Mouse (Mus musculus): ENCODE results near the gene Traf3ip1. TPM values are rescaled to one million over a fixed set of nuclear protein-coding genes. Genes with fewer than 3 reads are reported as not detected.
A peak's percentile ranks its signal among the peaks of the same experiment; 100 is the strongest.
"Not testable (repeated sequence)": the region's sequence is repeated elsewhere in the genome, so short reads cannot be mapped to it uniquely, and the experiment has no call there.

The Traf3ip1 gene
- polyA plus RNA-seq, 1 experiment from 2014 or later: 3.6 TPM

- Histone ChIP-seq H3K4me2 (no peak overlapping the region), H3K4me3 (no peak overlapping the region), H3K27me3 (replicated peaks) (peaks cover 5% of the 10 kb centered on the region; the same call in 1 of the 2 replicates), H3K4me1 (no peaks in the 10 kb centered on the region), H3K36me3 (no peaks in the 10 kb centered on the region), H3K9ac (no peak overlapping the region), H3K27ac (no peak overlapping the region), H3K9me3 (replicated peaks) (no peaks in the 10 kb centered on the region)
- 60% methylated on average over 4 of the region's 4 CpGs for WGBS (ENCODE audit: insufficient replicate concordance)
- ATAC-seq: no peak
Observed at GRCm38 (mm10) chr1:91469888-91470419, 24.5 kb upstream of the Traf3ip1 start.

DNA sequence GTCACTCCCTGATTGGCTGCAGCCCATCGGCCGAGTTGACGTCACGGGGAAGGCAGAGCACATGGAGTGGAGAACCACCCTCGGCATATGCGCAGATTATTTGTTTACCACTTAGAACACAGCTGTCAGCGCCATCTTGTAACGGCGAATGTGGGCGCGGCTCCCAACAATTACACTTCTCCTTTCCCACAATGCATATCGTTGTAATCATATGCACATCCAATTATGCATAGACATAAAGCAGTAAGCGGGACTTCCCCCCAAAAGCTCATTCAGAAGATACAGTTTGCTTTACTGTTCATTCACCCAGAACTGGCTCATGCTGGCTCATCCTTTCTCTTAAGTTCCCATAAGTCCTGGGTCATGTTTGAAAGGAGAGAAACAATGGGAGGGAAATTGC is 16.3 kb upstream of the Traf3ip1 start:
- H3K4me1 ChIP-seq; H3K9me3 ChIP-seq (replicated peaks); H3K27me3 ChIP-seq (replicated peaks); H3K27ac ChIP-seq; H3K4me2 ChIP-seq; H3K4me3 ChIP-seq; ATAC-seq; H3K9ac ChIP-seq; H3K36me3 ChIP-seq: not testable (repeated sequence)
- 88% methylated on average over 13 of the region's 13 CpGs for WGBS (ENCODE audit: insufficient replicate concordance)

- Histone ChIP-seq H3K36me3 (no peaks in the 10 kb centered on the region), H3K9me3 (replicated peaks) (0 out of 2 replicates have a peak, but pooled peaks cover 5% of the 10 kb centered on the region), H3K4me1 (no peaks in the 10 kb centered on the region), H3K27me3 (replicated peaks) (no peaks in the 10 kb centered on the region), H3K4me3 (no peak overlapping the region), H3K4me2 (no peak overlapping the region), H3K27ac (no peak overlapping the region), H3K9ac (no peak overlapping the region)
- WGBS (ENCODE audit: insufficient replicate concordance): 67% methylated on average over 1 of the region's 1 CpGs
- ATAC-seq: no peak
Observed at GRCm38 (mm10) chr1:91478958-91479357, 15.5 kb upstream of the Traf3ip1 start.

GRCm38 (mm10) chr1:91482616-91483211 is 11.7 kb upstream of the Traf3ip1 start:
- no peak overlapping the region for H3K27ac ChIP-seq
- H3K9me3 ChIP-seq (replicated peaks): 0 out of 2 replicates have a peak, but pooled peaks cover 5% of the 10 kb centered on the region
- WGBS (ENCODE audit: insufficient replicate concordance): 54% methylated on average over 7 of the region's 7 CpGs
- no peak overlapping the region for H3K4me2 ChIP-seq
- peaks cover 7% of the 10 kb centered on the region; the same call in 1 of the 2 replicates for H3K27me3 ChIP-seq (replicated peaks)
- no peak for ATAC-seq
- H3K9ac ChIP-seq: no peak overlapping the region
- H3K4me1 ChIP-seq: no peaks in the 10 kb centered on the region
- no peak overlapping the region for H3K4me3 ChIP-seq
- no peaks in the 10 kb centered on the region for H3K36me3 ChIP-seq

DNA sequence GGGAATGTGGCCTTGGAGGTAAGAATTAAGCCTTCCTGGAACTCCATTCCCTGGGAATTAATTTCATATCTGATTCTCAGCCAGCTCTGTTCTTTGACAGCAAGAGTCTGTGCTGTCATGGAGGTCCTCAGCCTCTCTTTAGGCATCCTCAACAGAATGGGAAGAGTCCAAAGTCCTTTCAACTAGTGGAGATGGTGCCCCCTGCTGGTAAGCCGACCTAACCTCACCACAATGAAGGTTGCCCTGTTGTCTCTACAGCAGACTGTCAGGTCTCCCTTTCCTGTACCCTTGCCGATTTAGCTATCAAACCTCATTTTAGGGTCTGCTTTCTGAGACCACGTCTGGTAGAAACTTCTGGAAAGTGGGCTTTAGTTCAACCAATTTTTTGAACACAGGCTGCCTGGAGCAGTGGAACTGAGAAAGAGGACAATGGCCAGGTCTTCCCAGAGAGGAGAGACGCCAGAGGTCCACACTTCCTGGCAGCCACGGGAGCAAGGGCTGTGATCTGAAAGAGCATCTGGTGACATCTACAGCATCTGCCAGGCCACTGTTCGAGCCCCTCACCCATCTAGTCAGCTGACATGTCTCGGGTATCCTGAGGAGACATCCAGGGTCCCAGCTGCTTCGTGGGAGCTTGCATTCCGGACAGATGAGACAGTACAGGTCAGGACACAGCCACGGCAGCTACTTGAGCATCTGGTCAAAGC is 11.0 kb upstream of the Traf3ip1 start:
- H3K9ac ChIP-seq: no peak overlapping the region
- H3K9me3 ChIP-seq (replicated peaks): 0 out of 2 replicates have a peak, but pooled peaks cover 5% of the 10 kb centered on the region
- no peak overlapping the region for H3K27ac ChIP-seq
- no peak overlapping the region for H3K4me3 ChIP-seq
- no peak overlapping the region for H3K4me2 ChIP-seq
- 38% methylated on average over 10 of the region's 10 CpGs for WGBS (ENCODE audit: insufficient replicate concordance)
- H3K36me3 ChIP-seq: no peaks in the 10 kb centered on the region
- H3K27me3 ChIP-seq (replicated peaks): peaks cover 7% of the 10 kb centered on the region; the same call in 1 of the 2 replicates
- ATAC-seq: peak; percentile 59; the same call in 1 of the 2 replicates
- H3K4me1 ChIP-seq: no peaks in the 10 kb centered on the region

- no peaks in the 10 kb centered on the region for H3K4me1 ChIP-seq
- H3K9ac ChIP-seq: no peak overlapping the region
- H3K9me3 ChIP-seq (replicated peaks): 0 out of 2 replicates have a peak, but pooled peaks cover under 1% of the 10 kb centered on the region
- no peak overlapping the region for H3K27ac ChIP-seq
- H3K36me3 ChIP-seq: no peaks in the 10 kb centered on the region
- H3K27me3 ChIP-seq (replicated peaks): peaks cover 7% of the 10 kb centered on the region; the same call in 1 of the 2 replicates
- H3K4me3 ChIP-seq: no peak overlapping the region
- H3K4me2 ChIP-seq: no peak overlapping the region
- no peak for ATAC-seq
- WGBS (ENCODE audit: insufficient replicate concordance): 68% methylated on average over 5 of the region's 5 CpGs
Observed at GRCm38 (mm10) chr1:91484011-91484346, 10.5 kb upstream of the Traf3ip1 start.

GRCm38 (mm10) chr1:91485422-91485821 is 9.0 kb upstream of the Traf3ip1 start:
- no peak overlapping the region for H3K9ac ChIP-seq
- ATAC-seq: no peak
- no peaks in the 10 kb centered on the region for H3K4me1 ChIP-seq
- no peaks in the 10 kb centered on the region for H3K36me3 ChIP-seq
- H3K4me3 ChIP-seq: no peak overlapping the region
- H3K4me2 ChIP-seq: no peak overlapping the region
- H3K9me3 ChIP-seq (replicated peaks): no peaks in the 10 kb centered on the region
- H3K27me3 ChIP-seq (replicated peaks): peaks cover 7% of the 10 kb centered on the region; the same call in 1 of the 2 replicates
- WGBS (ENCODE audit: insufficient replicate concordance): 52% methylated on average over 3 of the region's 3 CpGs
- H3K27ac ChIP-seq: no peak overlapping the region

DNA sequence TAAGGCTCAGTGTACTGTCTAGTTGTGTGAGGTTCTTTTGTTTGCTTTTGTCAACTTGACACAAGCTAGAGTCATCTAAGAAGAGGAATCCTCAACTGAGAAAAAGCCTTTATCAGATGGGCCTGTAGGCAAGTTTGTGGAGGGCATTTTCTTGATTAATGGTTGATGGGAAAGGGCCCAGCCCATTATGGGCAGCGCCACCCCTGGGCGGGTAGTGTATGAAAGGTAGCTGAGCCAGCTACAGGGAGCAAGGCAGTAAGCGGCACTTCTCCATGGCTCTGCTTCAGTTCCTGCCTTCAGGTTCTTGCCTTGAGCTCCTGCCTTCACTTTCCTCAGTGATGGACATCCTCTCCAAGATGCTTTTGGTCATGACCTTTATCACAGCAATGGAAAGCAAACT is 8.3 kb upstream of the Traf3ip1 start:
- H3K27me3 ChIP-seq (replicated peaks): peaks cover 7% of the 10 kb centered on the region; the same call in 1 of the 2 replicates
- no peak overlapping the region for H3K4me2 ChIP-seq
- no peaks in the 10 kb centered on the region for H3K36me3 ChIP-seq
- no peak overlapping the region for H3K9ac ChIP-seq
- no peaks in the 10 kb centered on the region for H3K9me3 ChIP-seq (replicated peaks)
- H3K27ac ChIP-seq: no peak overlapping the region
- H3K4me1 ChIP-seq: no peaks in the 10 kb centered on the region
- H3K4me3 ChIP-seq: no peak overlapping the region
- no peak for ATAC-seq
- 69% methylated on average over 3 of the region's 3 CpGs for WGBS (ENCODE audit: insufficient replicate concordance)

DNA sequence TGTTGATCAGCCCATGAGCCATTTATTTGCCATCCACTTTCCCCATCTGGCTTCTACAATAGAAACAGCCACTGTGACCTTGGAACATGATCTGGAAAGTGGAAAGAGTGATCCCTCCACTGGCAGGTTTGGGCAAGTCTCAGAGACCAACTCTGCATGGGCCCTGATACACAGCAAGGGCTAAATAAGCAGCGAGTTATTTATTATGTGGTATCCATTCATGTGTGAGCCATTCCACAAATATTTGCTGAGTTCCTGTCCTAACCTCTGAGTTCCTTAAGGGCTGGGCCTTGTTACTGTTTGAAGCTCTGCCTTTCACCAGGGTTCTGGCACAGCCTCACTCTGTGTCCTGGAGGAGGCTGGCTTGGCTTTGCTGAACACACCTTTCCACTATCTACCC is 4.1 kb upstream of the Traf3ip1 start:
- Histone ChIP-seq H3K4me3 (no peak overlapping the region), H3K9me3 (replicated peaks) (no peaks in the 10 kb centered on the region), H3K9ac (no peak overlapping the region), H3K27me3 (replicated peaks) (peaks cover 26% of the 10 kb centered on the region), H3K4me1 (peaks cover 10% of the 10 kb centered on the region), H3K27ac (no peak overlapping the region), H3K36me3 (no peaks in the 10 kb centered on the region), H3K4me2 (no peak overlapping the region)
- no peak for ATAC-seq
- 35% methylated on average over 1 of the region's 1 CpGs for WGBS (ENCODE audit: insufficient replicate concordance)

DNA sequence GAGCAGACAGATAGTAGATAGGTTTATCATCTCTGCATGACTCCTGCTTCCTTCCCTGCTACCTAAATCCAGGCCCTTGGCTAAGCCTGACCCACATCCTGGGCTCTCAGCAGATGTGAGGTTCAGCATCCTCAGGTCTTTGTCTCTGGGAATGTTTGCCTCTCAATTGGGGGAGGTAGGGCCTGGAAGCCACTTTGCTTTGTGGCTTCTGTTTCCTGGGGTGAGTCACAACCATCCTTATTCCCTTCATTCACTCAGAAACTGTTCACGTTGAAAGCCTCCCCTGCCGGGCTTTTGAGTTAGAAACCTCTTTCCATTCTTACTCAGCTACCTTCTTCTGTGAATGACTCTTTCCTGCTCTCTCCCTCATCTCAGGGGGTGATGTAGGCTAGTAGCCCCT is 1.7 kb upstream of the Traf3ip1 start:
- no peaks in the 10 kb centered on the region for H3K36me3 ChIP-seq
- no peak overlapping the region for H3K27ac ChIP-seq
- H3K9me3 ChIP-seq (replicated peaks): no peaks in the 10 kb centered on the region
- H3K4me1 ChIP-seq: peaks cover 19% of the 10 kb centered on the region
- no peak overlapping the region for H3K4me3 ChIP-seq
- H3K4me2 ChIP-seq: no peak overlapping the region
- 23% methylated on average over 2 of the region's 2 CpGs for WGBS (ENCODE audit: insufficient replicate concordance)
- H3K27me3 ChIP-seq (replicated peaks): peaks cover 18% of the 10 kb centered on the region
- no peak overlapping the region for H3K9ac ChIP-seq
- ATAC-seq: no peak

DNA sequence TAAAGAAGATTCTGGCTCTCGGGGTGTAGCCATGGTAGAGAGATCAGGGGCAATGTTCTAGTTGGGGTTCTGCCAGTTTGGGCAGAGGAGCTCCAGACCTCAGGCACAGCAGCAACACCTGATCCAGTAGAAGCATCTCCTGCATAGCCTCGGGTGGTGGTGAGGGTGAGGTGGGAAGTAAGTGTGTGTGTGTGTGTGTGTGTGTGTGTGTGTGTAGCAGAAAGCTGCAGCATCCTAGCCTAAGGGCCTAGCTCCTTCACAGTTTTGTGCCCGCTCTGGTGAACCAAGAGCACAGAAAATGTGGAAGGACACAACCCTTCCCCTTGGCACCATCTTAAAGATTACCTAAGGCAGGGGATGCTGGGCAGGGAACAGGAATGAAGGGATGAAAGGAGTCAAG is 509 bp upstream of the Traf3ip1 start:
- Histone ChIP-seq H3K27me3 (replicated peaks) (peaks cover 18% of the 10 kb centered on the region), H3K4me2 (peak overlapping the region; percentile 92), H3K36me3 (no peaks in the 10 kb centered on the region), H3K9ac (no peak overlapping the region), H3K9me3 (replicated peaks) (no peaks in the 10 kb centered on the region), H3K4me1 (peaks cover 19% of the 10 kb centered on the region), H3K4me3 (peak overlapping the region; percentile 85), H3K27ac (no peak overlapping the region)
- no peak for ATAC-seq
- WGBS (ENCODE audit: insufficient replicate concordance): 26% methylated on average over 3 of the region's 3 CpGs

DNA sequence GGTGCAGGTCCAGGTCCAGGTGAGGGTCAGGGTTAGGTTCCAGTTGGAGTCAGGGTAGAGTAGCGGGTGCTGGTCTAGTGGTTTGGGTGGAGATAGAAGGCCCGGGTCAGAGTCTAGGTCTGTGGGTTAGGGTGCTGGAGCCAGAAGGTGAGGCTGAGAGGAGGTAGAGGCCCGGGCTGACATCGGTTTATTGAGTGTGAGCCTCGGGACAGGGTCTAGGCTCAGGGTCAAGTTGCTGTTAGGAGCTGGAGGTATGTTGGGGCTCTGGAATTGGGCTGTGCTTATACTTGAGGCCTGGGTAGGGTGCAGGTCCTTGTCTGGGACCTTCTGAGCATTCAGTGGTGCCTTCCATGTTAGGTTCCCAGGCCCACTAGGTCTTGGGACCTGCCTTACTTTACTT is 874 bp downstream of the Traf3ip1 start:
- no peak for ATAC-seq
- Histone ChIP-seq H3K27me3 (replicated peaks) (peaks cover 18% of the 10 kb centered on the region), H3K36me3 (peaks cover 9% of the 10 kb centered on the region; the same call in 1 of the 2 replicates), H3K4me1 (peaks cover 19% of the 10 kb centered on the region), H3K27ac (no peak overlapping the region), H3K4me2 (peak overlapping the region; percentile 92), H3K4me3 (peak overlapping the region; percentile 85), H3K9ac (peak overlapping the region; percentile 80), H3K9me3 (replicated peaks) (no peaks in the 10 kb centered on the region)
- 47% methylated on average over 5 of the region's 5 CpGs for WGBS (ENCODE audit: insufficient replicate concordance)
